Mouse (Mus musculus): Measurements from ENCODE around the gene Thada. TPM values are rescaled to one million over a fixed set of nuclear protein-coding genes. Genes with fewer than 3 reads are reported as not detected.

Thada gene
- polyA plus RNA-seq, 1 experiment: 6.8 TPM

DNA sequence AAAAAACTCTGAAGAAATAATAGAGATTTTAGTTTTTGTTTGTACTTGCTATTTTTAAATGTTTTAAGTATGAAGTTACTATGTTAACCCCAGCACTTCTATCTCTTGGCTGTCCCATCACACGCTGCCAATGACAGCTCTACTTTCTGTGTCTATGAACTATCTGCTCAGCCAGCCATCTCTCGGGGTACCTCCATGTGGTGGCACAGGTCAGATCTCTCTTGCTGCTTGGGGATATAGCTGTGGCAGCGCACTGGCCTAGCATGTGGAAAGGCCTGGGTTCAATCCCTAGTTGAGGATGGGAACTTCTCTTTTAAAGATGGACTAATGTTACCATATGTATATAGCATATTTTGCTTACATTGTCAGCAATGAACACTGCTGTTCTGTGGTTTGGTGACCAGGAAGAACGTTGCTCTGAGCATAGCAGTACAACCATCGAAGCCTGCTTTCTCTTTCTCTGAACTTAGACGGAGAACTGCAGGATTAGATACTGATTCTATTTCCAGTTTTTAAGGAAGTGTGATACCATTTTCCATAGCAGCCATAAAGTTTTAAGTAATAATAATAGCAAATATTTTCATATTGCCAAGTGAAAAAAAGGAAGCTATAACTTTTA, 198.4 kb downstream of the Thada start:
- TF ChIP-seq POLR2A (IDR thresholded peaks at IDR 0.05; ENCODE audit: borderline replicate concordance, insufficient read depth, low read length): no peak
- TF ChIP-seq CTCF (IDR thresholded peaks at IDR 0.05; ENCODE audit: borderline replicate concordance, insufficient read depth, low read depth, low read length): no peak
- Histone ChIP-seq H3K27me3 (ENCODE audit: control insufficient read depth, insufficient read depth, low read length) (no peaks in the 10 kb centered on the region), H3K4me3 (replicated peaks; ENCODE audit: insufficient read depth, low read depth, low read length) (no peak overlapping the region), H3K4me1 (ENCODE audit: control insufficient read depth, insufficient read depth, low read length) (no peaks in the 10 kb centered on the region), H3K27ac (ENCODE audit: insufficient read depth, low read length) (no peak overlapping the region)
- DNase-seq: no peak
- WGBS: 93% methylated on average over 6 of the region's 6 CpGs

DNA sequence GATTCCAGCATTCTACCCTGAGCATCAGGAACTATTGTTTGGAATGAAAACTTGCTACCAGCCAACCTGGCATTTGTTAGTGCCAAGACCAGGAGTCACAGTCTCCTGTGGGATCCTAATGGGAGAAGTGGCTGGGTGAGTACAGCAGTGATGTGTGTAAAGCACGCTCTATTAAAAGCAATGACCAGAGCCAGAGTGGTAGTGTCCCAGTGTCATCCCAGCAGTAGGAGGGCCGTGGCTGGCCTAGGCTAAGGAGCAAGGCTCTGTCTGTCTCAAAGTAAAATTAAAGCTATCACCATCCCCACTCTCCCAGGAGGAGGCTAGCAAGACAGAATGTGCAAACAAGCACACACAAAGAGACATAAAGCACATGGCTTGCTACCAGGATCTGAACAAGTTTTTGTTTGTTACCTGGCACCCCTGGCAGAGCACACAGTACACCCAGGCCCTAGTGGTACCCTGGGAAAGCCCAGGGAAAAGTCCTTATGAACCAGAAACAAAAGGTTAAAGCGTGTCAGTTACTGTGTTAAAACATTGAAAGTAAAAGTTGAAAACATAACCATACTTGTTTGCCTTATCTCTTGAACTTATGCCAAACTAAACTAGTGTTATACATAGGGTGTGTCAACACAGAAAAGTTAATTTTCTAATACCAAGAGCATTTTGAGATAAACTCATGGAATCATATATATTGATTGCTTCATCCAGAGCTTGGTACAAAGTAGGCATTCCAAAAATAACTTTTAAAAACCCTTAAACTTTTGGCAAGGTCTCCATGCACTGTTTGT, 199.7 kb downstream of the Thada start:
- Histone ChIP-seq H3K4me1 (ENCODE audit: control insufficient read depth, insufficient read depth, low read length) (no peaks in the 10 kb centered on the region), H3K27ac (ENCODE audit: insufficient read depth, low read length) (no peak overlapping the region), H3K27me3 (ENCODE audit: control insufficient read depth, insufficient read depth, low read length) (no peaks in the 10 kb centered on the region), H3K4me3 (replicated peaks; ENCODE audit: insufficient read depth, low read depth, low read length) (no peak overlapping the region)
- 73% methylated on average over 3 of the region's 3 CpGs for WGBS
- TF ChIP-seq CTCF (IDR thresholded peaks at IDR 0.05; ENCODE audit: borderline replicate concordance, insufficient read depth, low read depth, low read length): no peak
- no peak for TF ChIP-seq POLR2A (IDR thresholded peaks at IDR 0.05; ENCODE audit: borderline replicate concordance, insufficient read depth, low read length)
- DNase-seq: no peak

DNA sequence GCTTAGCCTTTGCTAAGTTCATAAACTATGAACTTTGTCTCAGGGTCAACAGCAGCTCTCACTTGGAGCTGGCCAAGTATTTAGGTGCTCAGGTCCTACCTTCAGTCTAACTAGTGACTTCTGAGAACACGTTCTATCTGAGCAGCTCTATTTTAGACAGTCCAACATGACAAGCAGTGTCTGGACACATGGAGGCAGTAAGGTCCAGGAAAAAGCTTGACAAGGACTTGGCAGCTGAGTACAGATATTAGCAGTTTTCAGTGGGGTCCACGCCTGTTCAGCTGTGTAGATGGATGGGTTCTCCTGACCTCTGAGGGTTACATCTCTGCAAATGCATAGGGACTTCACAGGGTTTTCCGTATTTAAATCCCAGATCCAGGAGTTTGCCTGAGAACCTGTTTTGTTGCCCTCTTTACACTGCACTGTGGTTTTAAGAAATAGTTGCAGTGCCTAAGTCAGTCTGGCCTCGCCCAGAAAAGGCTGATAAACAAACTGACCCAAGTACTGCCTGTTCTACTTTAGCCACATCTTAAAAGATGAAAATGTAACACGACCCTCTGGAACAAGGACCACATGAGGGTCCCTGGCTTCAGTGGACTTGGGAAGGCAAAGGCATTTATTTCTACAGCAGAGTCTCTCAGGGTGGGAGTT, 200.4 kb downstream of the Thada start:
- Histone ChIP-seq H3K4me1 (ENCODE audit: control insufficient read depth, insufficient read depth, low read length) (no peaks in the 10 kb centered on the region), H3K27ac (ENCODE audit: insufficient read depth, low read length) (no peak overlapping the region), H3K4me3 (replicated peaks; ENCODE audit: insufficient read depth, low read depth, low read length) (no peak overlapping the region), H3K27me3 (ENCODE audit: control insufficient read depth, insufficient read depth, low read length) (no peaks in the 10 kb centered on the region)
- TF ChIP-seq POLR2A (IDR thresholded peaks at IDR 0.05; ENCODE audit: borderline replicate concordance, insufficient read depth, low read length) (no peak), CTCF (IDR thresholded peaks at IDR 0.05; ENCODE audit: borderline replicate concordance, insufficient read depth, low read depth, low read length) (no peak)
- WGBS: 86% methylated on average over 5 of the region's 5 CpGs
- no peak for DNase-seq

DNA sequence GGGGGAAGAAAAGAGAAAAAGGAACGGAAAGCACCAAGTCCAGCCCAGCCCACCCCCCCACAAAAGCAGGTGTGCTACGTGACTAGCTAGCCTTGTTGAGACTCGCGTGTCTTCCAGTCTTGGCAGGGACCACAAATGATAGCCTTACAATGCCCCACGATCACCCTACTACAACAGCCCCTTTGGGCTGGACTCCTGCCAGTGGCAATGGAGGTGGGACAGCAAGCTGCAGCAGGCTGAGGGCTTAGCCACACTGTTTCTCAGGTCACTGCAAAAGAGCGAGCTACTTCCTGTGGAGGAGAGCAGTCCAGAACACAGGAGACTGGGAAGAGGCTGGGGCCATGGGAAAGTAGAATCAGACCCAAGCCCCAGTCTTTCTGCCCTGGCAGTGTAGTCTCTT, 201.7 kb downstream of the Thada start:
- no peak for DNase-seq
- TF ChIP-seq POLR2A (IDR thresholded peaks at IDR 0.05; ENCODE audit: borderline replicate concordance, insufficient read depth, low read length) (no peak), CTCF (IDR thresholded peaks at IDR 0.05; ENCODE audit: borderline replicate concordance, insufficient read depth, low read depth, low read length) (no peak)
- no peak overlapping the region for H3K27ac ChIP-seq (ENCODE audit: insufficient read depth, low read length)

DNA sequence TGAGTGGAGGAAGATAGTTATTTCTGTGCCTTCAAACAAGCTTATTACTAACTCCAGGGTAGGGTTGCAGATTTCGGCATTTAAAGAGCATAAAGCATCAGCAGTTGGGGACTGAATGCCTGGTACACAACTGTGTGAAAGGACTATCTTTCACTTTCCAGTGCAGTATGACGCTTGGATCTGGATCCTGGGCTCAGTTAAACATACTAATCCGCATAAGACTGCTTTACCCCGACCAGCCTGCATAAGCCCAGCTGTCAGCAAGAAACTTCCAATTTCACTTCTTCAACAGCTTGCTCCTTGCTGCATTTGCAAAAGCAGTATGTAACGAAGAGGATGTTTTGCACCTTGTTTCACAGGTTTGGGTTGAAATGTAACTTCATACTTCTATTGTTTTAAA, 202.4 kb downstream of the Thada start:
- TF ChIP-seq CTCF (IDR thresholded peaks at IDR 0.05; ENCODE audit: borderline replicate concordance, insufficient read depth, low read depth, low read length): no peak
- no peak for TF ChIP-seq POLR2A (IDR thresholded peaks at IDR 0.05; ENCODE audit: borderline replicate concordance, insufficient read depth, low read length)
- peaks cover 5% of the 10 kb centered on the region for H3K4me1 ChIP-seq (ENCODE audit: control insufficient read depth, insufficient read depth, low read length)
- WGBS: 72% methylated on average over 5 of the region's 5 CpGs
- H3K4me3 ChIP-seq (replicated peaks; ENCODE audit: insufficient read depth, low read depth, low read length): no peak overlapping the region
- DNase-seq: no peak
- H3K27ac ChIP-seq (ENCODE audit: insufficient read depth, low read length): no peak overlapping the region
- no peaks in the 10 kb centered on the region for H3K27me3 ChIP-seq (ENCODE audit: control insufficient read depth, insufficient read depth, low read length)

More for the DNA sequence above, 201.7 kb downstream of the Thada start:
- 75% methylated on average over 6 of the region's 6 CpGs for WGBS
- Histone ChIP-seq H3K4me3 (replicated peaks; ENCODE audit: insufficient read depth, low read depth, low read length) (no peak overlapping the region), H3K4me1 (ENCODE audit: control insufficient read depth, insufficient read depth, low read length) (no peaks in the 10 kb centered on the region; the same call in 1 of the 2 replicates), H3K27me3 (ENCODE audit: control insufficient read depth, insufficient read depth, low read length) (no peaks in the 10 kb centered on the region)

DNA sequence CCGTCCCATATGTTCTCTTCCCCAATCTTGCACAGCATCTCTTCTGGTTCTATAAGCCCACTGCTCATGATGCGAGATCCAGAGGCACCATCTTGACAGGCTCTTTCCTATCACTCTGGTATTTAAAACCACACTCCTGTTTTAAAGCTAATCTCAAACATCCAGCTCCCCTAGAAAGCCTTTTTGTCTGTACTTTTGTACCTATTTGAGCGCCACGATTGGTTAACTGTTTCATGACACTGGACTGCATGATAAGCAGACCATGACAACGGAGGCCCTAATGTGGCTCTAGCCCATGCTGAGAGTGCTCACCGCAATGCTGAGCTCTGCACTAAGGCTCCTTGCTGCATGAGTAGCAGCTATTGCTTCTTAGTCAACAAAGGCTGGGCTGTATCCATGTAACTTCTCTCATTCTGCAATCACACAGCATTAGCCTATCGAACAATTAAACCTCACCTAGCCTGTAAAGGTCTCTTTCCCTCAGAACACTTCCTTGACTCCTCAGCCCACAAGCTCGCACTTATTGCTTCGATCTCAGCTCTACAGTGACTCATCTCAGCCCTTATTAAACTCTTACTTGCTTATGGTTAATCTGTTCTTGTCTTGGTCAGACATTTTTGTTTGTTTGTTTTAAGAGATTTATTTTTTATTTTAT, 203.6 kb downstream of the Thada start:
- TF ChIP-seq POLR2A (IDR thresholded peaks at IDR 0.05; ENCODE audit: borderline replicate concordance, insufficient read depth, low read length): no peak
- 92% methylated on average over 9 of the region's 9 CpGs for WGBS
- Histone ChIP-seq H3K4me1 (ENCODE audit: control insufficient read depth, insufficient read depth, low read length) (peaks cover 10% of the 10 kb centered on the region), H3K27ac (ENCODE audit: insufficient read depth, low read length) (no peak overlapping the region), H3K27me3 (ENCODE audit: control insufficient read depth, insufficient read depth, low read length) (no peaks in the 10 kb centered on the region), H3K4me3 (replicated peaks; ENCODE audit: insufficient read depth, low read depth, low read length) (no peak overlapping the region)
- no peak for DNase-seq

DNA sequence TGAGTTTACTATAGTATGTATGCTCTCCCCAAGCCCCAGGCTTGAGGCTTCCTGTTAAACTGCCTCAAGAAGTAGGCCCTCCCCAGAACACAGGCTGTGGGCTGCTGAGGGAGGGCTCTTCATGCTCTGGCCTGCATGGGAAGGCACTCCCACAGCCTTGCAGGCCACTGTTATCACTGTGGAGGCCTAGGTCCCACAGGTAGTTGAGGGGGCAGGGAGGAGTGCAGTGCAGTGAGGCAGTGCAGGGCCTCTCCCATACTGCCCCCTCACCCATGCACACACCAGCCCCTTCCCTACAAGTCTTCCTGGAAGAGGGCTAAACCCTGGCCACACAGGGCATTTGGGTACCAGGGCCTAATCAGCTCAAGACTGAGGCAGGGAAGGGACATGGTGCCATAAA, 205.0 kb downstream of the Thada start:
- peaks cover 10% of the 10 kb centered on the region for H3K4me1 ChIP-seq (ENCODE audit: control insufficient read depth, insufficient read depth, low read length)
- H3K27ac ChIP-seq (ENCODE audit: insufficient read depth, low read length): no peak overlapping the region
- no peak for DNase-seq
- no peaks in the 10 kb centered on the region for H3K27me3 ChIP-seq (ENCODE audit: control insufficient read depth, insufficient read depth, low read length)
- TF ChIP-seq POLR2A (IDR thresholded peaks at IDR 0.05; ENCODE audit: borderline replicate concordance, insufficient read depth, low read length) (no peak), CTCF (IDR thresholded peaks at IDR 0.05; ENCODE audit: borderline replicate concordance, insufficient read depth, low read depth, low read length) (no peak)
- no peak overlapping the region for H3K4me3 ChIP-seq (replicated peaks; ENCODE audit: insufficient read depth, low read depth, low read length)

All from cerebellum, adult 2 months (tissue).